Mouse (Mus musculus) G1E-ER4 (cell line): Measurements from ENCODE around the gene Zfp398. TPM values are rescaled to one million over a fixed set of nuclear protein-coding genes. Genes with fewer than 3 reads are reported as not detected.

Experiments used
- GATA1 ChIP-seq: IDR thresholded peaks from one replicate; pipeline ENCODE4 v1.8.0; 2012; ENCODE audit warnings: low read length, inconsistent platforms
- polyA plus RNA-seq: library from polyadenylated mRNA; stranded (reverse); fragments of >175 nt; gene quantifications from 2 replicates; pipeline ENCODE4 v1.2.3, GENCODE M21; 2012

Gene Zfp398
- polyA plus RNA-seq, 1 experiment: 6.1 TPM

DNA sequence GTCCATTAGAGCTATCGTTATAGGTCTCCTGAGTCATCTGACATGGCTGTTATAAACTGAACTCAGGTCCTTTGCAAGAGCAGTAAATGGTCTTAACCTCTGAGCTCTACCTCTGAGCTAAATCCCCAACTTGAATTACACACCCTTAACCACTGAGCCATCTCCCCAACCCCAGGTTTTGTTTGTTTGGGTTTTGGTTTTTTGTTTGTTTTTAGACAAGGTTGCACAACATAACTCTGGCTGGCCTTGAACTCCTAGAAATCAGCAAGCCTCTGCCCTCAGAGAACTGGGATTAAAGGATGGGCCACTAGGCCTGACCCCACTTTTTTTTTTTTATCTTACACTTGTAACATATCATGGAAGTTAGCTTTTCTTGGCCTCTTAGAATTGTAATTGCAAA is 19.3 kb upstream of the Zfp398 start:
- no peak for TF ChIP-seq GATA1

DNA sequence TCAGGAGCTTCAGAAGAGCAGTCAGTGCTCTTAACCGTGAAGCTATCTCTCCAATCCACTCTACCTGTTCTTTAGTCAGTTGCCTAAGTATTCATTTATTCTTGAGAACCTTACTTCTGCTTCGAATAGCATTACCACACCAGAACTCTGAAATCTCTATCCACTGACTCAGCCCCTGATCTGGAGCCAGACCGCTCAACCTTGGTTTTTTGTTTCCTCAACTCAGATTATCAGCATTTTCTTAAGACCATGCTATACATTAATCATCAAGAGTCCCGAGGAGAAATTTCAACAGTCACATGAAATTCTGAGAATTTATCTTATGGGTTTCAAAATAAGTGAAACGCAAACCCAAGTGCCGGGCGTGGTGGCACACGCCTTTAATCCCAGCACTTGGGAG is 16.7 kb upstream of the Zfp398 start:
- TF ChIP-seq GATA1: no peak

DNA sequence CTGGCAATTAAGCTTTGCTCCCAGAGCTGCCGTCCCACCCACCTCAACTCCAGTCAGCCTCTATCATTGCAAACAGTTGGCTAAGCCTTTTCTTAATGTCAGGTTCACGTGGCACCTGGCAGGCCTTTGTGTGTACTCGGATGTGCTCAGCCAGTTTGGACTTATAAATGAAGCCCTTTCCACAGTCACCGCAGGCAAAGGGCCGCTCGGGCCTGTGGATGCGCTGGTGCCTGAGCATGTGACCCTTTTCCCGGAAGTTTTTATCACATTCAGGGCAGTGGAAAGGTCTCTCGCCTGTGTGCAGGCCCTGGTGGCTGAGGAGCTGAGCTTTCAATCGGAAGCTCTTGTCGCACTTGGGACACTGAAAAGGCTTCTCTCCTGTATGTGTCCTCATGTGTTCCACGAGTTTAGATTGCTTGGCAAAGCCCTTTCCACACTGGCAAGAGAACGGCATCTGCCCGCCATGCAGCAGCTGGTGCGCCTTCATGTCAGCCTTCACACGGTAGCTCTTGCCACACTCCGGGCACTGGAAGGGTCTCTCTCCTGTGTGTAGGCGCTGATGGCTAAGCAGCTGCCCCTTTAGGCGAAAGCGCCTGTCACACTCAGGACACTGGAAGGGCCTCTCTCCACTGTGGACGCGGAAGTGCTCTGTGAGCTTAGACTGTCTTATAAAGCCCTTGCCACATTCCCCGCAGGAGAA is 15.7 kb upstream of the Zfp398 start:
- TF ChIP-seq GATA1: no peak

DNA sequence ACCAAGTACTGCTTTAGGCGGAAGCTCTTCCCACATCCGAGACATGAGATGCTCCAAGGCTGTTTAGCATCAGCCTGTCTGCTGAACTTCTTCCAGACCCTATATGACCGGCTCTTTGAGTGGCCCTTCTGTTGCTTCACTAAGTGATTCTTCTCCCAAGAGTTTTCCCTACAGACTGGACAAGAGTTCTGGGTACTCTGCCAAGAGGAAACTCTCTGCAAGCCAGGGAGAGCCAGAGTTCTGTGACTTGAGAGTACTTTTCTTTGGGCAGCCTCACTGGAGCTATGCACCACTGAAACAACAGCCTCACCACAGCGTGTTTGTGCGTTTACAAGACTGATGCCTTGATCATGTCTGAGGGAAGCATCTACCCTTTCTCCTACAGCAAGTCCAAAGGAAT is 14.2 kb upstream of the Zfp398 start:
- no peak for TF ChIP-seq GATA1

DNA sequence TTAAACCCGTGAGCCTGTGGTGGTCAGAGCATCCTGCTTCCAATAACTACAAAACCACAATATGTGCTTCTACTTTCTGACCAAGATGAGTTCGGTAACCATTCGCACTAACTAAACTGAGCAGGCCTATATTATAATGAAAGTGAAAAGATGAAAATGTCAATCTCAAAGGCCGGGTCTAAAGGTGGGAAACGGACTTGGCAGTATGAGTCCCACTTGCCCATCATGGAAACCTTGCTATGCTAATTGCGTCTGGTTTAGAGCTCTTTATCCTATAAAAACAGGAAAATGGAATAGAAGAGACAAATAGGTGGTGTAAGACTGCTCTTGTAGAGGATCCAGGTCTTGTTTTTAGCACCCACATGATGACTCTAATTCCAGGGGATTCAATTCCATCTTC is 13.7 kb upstream of the Zfp398 start:
- TF ChIP-seq GATA1: no peak

DNA sequence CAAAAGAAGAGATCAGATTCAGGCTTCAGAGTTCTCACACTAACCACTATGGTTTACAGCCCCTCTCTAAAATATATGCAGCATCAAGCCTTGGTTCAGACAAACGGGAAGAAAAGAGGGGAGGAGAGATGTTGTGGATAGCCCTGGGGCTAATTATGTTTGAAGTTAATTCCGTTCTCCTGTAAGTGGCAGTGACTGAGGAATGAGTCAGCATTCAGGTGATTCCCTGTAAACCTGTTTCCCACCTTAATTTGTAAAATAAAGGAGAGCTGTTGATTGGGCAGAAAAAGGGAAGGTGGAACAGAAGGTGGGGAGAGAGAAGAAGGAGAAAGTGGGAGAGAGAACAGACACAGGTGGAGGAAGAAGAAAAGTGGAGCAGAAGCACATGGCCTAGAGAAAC is 11.2 kb upstream of the Zfp398 start:
- TF ChIP-seq GATA1: no peak

DNA sequence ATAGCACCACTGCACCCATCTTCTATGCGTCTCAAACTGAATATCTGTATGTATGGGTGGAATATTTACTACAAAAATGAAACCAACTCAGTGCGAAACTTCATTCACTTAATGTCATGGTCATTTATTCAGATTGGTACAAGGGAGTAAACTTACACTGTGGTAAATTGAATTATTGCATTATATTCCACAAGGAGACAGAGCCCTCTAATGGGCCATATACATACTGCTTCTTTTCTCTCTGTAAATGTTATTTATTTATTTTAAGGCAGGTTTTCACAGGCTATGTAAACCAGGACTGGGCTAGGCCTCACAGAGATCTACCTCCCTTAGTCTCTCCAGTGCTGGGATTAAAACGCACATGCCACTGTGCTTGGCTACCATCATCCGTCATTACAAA is 8.0 kb upstream of the Zfp398 start:
- TF ChIP-seq GATA1: no peak

DNA sequence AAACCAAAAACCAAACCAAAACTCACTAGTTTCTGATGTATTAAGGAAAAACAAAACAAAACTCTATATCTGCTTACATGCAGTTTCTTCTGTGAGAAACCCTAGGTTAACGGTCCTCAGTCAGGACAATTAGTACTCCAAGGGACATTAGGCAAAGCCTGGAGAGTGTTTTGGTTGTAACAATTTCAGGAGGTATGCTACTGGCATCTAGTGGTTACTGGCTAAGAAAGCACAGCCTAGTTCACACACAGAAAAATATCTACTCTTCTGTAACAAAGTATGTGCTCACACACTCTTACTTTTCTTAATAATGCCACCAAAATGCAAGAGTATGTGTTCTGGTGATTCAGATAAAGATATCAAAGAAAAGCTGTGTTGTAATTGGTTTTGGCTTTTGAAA is 6.5 kb upstream of the Zfp398 start:
- no peak for TF ChIP-seq GATA1

DNA sequence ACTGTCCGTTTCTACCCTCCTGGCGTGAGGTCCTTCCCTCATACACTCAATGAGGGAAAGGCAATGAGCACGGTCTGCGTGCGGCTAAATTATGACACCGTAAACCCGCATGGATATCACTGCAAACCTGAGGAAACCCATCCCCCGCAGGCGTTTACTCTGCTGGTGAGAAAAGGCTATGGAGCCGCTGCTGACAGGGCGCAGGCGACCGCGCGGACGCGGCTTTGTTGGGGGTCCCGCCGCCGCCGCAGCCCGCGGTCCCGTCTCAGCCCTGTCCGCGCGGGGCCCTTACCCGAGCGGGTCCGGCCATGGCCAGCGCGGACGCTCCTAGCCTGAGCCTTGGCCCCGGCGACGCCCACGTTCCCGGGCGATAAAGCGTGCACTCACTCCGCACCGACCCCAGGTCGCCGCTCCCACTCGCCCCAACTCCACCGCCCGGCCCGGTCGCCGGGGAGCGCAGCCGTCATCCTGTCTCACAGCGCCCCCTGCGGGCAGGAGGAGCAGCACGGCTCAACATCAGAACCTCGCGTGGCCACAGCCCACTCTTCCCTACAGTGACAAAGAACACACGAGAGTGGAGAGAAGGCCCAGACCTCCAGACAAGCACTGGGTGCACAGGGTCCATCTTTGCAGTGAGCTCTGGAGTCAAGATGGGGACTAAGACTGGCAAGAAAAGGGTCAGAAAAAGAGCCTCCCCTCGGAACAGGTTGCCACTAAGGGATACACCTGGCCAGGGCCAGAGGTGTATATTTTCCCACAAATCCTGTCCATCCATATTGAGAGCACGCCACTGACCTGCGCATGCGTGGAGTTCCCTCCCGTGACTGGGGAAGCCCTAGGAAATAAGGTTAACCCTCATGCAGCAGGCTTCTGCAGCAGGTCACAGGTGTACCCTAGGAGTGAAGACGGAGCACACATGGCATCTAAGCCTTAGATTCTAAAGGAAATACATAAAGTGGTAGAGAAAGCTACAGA is 5.1 kb upstream of the Zfp398 start, which contains the start of gene Zfp786:
Gene Zfp786, minus strand, starts transcription at position 764 of the 975 bp plus-strand sequence.
- TF ChIP-seq GATA1: no peak

DNA sequence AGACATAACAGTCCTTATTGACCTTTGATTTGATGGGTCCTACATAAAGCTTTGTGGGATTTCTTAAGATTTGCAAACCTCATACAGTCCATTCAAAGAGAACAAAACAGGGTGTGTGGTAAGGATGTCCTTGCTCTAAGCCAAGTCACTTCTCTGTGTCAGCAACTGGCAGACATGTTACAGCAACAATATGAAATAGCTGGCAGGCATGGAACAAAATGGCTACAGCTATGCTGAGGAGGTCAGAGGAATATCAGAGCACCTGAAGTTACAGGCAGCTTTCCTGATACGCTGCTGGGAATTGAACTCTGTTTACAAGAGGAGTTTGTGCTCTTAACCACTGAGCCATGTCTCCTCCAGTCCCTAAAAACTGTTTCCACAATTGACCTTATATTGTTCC is 3.2 kb upstream of the Zfp398 start:
- TF ChIP-seq GATA1: no peak

DNA sequence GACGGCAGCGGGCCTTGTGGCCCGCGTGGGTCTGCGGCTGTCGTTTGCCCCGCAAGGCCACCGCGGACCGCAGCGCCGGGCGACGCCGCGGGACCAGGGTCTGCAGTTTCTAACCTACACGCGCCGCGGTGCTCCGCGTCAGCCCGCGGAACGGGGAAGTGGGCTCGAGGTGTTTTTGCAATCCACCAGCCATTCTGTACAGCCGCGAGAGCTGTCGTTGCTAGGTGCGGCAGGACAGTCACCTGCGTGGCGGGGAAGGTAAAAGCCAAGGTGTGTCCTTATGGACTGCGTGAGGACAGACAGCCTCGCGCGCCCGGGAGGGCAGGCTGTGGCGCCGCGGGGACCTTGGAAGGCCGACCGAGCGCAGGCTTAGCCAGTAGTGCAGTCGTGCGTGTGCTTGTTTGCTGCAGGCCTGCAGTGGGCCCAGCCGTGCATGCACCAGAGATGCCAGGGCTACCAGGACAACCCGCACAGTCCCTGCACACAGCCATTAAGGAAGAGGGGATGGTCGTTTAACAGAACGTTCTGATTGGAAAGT is 592 bp downstream of the Zfp398 start:
- no peak for TF ChIP-seq GATA1

DNA sequence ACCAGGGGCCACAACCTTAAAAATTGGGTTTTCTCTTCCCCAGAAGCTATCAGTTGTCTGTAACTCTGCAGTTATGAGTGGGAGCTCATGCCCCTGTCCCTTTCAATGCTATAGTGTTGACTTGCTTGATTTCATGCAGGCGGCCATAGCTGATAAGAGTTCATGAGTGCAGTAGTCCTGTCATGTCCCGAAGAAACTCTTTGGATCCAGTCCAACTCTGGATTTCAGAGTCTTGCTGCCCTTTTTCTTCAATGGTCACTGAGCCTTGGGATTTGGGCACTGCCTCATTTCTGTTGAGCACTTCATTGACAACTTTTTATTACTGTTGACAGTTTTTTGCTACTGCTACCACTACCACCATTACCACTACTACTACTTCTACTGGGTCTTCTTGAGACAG is 2.2 kb downstream of the Zfp398 start:
- TF ChIP-seq GATA1: no peak

DNA sequence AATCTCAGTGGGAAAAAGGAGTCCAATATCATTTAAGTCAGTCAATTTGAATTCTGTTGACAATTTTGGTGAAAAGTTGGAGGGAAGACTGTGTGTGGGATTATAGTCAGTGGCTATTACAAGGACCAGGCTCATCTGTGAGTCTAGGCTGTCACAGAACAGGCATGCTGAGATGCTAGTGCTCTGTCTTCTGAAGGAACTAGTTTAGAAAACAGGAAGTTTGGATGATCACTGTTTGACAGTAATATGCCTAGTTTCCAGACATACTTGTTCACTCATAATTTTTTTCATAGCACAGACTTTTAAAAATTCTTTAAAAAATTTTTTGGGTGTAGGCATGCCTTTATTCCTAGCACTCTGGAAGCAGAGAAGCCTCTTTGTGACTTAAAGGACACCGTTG is 5.6 kb downstream of the Zfp398 start:
- no peak for TF ChIP-seq GATA1

DNA sequence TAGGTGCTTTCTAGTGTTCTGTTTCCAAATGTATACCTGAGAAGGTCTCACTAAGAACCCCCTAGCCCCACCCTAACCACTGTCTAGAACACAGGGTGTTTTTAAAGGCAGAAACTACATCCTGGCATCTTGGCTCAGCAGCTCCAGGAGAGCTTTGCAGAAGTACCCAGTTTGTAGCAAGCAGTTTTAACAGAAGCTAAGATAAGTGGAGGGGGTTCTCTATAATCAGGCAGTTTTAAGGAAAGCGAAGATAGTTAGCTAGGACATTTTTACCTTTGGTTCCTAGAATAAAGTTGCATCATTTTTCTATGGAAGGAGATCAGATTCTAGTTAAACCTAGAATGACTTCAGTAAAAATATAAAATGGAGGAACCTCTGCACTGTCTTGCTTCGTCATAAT is 6.4 kb downstream of the Zfp398 start:
- no peak for TF ChIP-seq GATA1

DNA sequence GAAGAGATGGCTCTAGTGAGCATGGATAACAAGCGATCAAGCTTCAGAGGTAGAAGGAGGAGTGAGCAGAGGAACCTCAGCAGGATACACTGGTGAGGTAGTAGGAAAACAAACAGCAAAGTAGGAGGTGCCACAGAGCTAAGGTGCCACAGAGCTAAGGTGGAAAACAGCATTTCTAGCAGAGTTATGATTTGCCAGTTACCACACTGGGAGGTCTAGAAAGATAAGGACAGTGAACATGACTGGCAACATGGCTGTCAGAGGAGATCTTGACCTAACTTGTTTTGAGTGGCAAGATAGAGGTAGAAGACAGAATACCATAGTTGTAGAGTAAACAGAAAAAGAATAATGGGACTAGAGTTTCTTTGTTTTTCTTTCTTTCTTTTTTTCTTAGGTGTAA is 6.9 kb downstream of the Zfp398 start:
- no peak for TF ChIP-seq GATA1

DNA sequence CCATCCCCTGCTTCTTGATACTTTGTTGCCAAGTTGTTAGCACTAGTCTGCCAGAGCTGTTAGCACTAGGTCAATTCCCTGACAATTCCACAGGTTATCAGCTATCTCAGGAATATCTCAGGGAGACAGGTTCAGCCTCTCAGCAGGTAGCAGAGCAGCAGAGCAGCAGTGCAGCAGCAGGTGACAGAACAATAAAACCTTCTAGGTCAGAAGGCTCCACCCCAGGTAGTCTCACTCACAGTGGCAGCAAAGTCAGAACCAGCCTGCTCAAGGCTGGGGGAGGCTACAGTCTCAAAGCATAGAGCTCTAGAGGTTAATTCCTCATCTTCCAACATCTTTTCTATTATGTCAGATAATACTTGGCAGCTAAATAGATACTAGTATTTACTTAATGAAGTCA is 10.3 kb downstream of the Zfp398 start:
- TF ChIP-seq GATA1: no peak
